Mouse (Mus musculus) neural tube, embryonic 12.5 days (tissue): ENCODE results near the gene Nckap1l. TPM values are rescaled to one million over a fixed set of nuclear protein-coding genes. Genes with fewer than 3 reads are reported as not detected.

Experiments
- ATAC-seq: fragments of 200-750 bp; cut with Nextera tagmentation; 2 replicates; pipeline ENCODE4 v1.8.0; 2017; ENCODE audit warnings: low read depth, mild to moderate bottlenecking, moderate TSS enrichment, moderate library complexity; ENCODE audit not compliant: low FRiP score
- H3K27ac ChIP-seq: fragments of 300-500 bp; sonication (generic); 2 replicates; pipeline ENCODE4 v1.5.1; 2016
- H3K27me3 ChIP-seq: fragments of 300-500 bp; sonication (generic); replicated peaks from 2 replicates; pipeline ENCODE4 v1.6.1; 2016; ENCODE audit warnings: mild to moderate bottlenecking
- H3K36me3 ChIP-seq: fragments of 300-500 bp; sonication (generic); 2 replicates; pipeline ENCODE4 v1.6.1; 2016; ENCODE audit warnings: mild to moderate bottlenecking
- H3K4me1 ChIP-seq: fragments of 300-500 bp; sonication (generic); 2 replicates; pipeline ENCODE4 v1.6.1; 2016
- H3K4me2 ChIP-seq: fragments of 300-500 bp; sonication (generic); replicated peaks from 2 replicates; pipeline ENCODE4 v1.6.1; 2016; ENCODE audit warnings: mild to moderate bottlenecking
- H3K4me3 ChIP-seq: fragments of 300-500 bp; sonication (generic); 2 replicates; pipeline ENCODE4 v1.5.1; 2016
- H3K9ac ChIP-seq: fragments of 300-500 bp; sonication (generic); 2 replicates; pipeline ENCODE4 v1.6.1; 2016; ENCODE audit warnings: mild to moderate bottlenecking
- H3K9me3 ChIP-seq: fragments of 300-500 bp; sonication (generic); 2 replicates; pipeline ENCODE4 v1.6.1; 2016; ENCODE audit warnings: mild to moderate bottlenecking
- WGBS: fragments of 180-500 bp; shearing (Covaris S2); methylation state at CpG from one replicate; pipeline ENCODE4 v1.1.7; 2016; 5-methylcytosine and 5-hydroxymethylcytosine counted together
- polyA plus RNA-seq: library from polyadenylated mRNA; unstranded; fragments of >200 nt; fragmentation: Nextera tagmentation; extraction: Ambion mirVana; gene quantifications from 2 replicates; pipeline ENCODE4 v1.2.1, GENCODE M21; 2016

Gene Nckap1l
- polyA plus RNA-seq, 1 experiment from 2014 or later: 1.8 TPM

GRCm38 (mm10) chr15:103503251-103503600 is 49.6 kb downstream of the Nckap1l start:
- H3K27me3 ChIP-seq: peaks cover 4% of the 10 kb centered on the region
- peak overlapping the region; percentile 78 for H3K9ac ChIP-seq
- no peaks in the 10 kb centered on the region for H3K9me3 ChIP-seq
- H3K4me2 ChIP-seq: peak overlapping the region; percentile 96
- 1% methylated on average over 15 of the region's 15 CpGs for WGBS
- H3K4me1 ChIP-seq: peaks cover 28% of the 10 kb centered on the region
- ATAC-seq: peak; percentile 73; the same call in 1 of the 2 replicates
- peak overlapping the region; percentile 66 for H3K4me3 ChIP-seq
- no peaks in the 10 kb centered on the region for H3K36me3 ChIP-seq
- H3K27ac ChIP-seq: peak overlapping the region; percentile 59

DNA sequence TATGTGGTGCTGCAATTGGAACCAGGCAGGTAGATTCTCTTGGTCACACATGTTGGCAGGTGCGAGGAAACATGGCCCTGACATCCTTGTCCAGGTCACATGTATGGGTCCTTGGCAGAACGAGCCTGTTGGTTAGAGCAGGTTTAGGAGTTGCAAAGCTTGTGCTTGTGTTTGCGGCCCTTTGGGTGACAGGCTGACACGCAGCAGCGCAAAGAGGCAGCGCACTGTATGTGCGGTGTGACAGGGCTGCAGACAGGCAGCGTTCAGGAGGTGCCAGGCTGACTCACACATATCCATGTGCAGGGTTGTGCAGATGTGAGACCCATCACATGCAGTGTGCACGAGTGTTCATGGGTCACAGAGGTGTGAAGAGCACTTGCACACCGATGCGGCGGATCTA is 50.1 kb downstream of the Nckap1l start:
- peak; percentile 33 for ATAC-seq
- Histone ChIP-seq H3K4me2 (peak overlapping the region; percentile 96), H3K4me1 (peaks cover 25% of the 10 kb centered on the region), H3K9me3 (no peaks in the 10 kb centered on the region), H3K36me3 (no peaks in the 10 kb centered on the region), H3K4me3 (peak overlapping the region; percentile 66), H3K9ac (peak overlapping the region; percentile 78), H3K27ac (peak overlapping the region; percentile 59; the same call in 1 of the 2 replicates), H3K27me3 (peaks cover 4% of the 10 kb centered on the region)
- 50% methylated on average over 12 of the region's 12 CpGs for WGBS

GRCm38 (mm10) chr15:103509317-103509716 is 55.7 kb downstream of the Nckap1l start:
- Histone ChIP-seq H3K27ac (no peak overlapping the region), H3K9me3 (no peaks in the 10 kb centered on the region), H3K27me3 (no peaks in the 10 kb centered on the region), H3K9ac (no peak overlapping the region), H3K4me1 (peaks cover 24% of the 10 kb centered on the region), H3K4me3 (no peak overlapping the region), H3K36me3 (no peaks in the 10 kb centered on the region), H3K4me2 (no peak overlapping the region)
- no peak for ATAC-seq
- 61% methylated on average over 3 of the region's 3 CpGs for WGBS

GRCm38 (mm10) chr15:103511652-103512051 is 58.1 kb downstream of the Nckap1l start:
- 58% methylated on average over 1 of the region's 1 CpGs for WGBS
- Histone ChIP-seq H3K4me1 (peaks cover 25% of the 10 kb centered on the region), H3K4me3 (no peak overlapping the region)

DNA sequence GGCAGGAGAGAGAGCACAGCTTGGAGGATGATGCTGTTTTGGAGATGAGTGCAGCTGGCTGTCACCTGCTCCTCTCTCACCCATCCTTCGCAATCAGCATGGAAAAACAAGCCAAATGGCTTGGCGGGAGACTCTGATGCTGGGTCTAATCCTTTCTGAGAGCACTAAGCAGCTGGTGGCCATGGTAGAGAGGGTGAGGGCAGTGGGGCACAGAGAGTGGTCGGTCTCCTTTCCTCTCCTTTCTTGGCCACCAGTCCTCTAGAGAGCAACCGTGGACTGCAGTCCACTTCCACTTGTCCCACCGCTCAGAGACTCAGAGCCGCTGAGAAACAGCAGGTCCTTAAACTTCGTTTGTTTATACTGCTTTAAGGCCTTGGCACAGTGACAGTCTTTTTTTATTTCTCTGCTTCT is 60.0 kb downstream of the Nckap1l start:
- WGBS: 7% methylated on average over 7 of the region's 7 CpGs
- Histone ChIP-seq H3K9ac (no peak overlapping the region; the same call in 1 of the 2 replicates), H3K36me3 (no peaks in the 10 kb centered on the region), H3K4me2 (peak overlapping the region; percentile 58), H3K27ac (no peak overlapping the region), H3K9me3 (no peaks in the 10 kb centered on the region), H3K27me3 (no peaks in the 10 kb centered on the region), H3K4me1 (peaks cover 31% of the 10 kb centered on the region), H3K4me3 (no peak overlapping the region)
- ATAC-seq: peak; percentile 55

More at GRCm38 (mm10) chr15:103511652-103512051, 58.1 kb downstream of the Nckap1l start:
- Histone ChIP-seq H3K4me2 (no peak overlapping the region), H3K36me3 (no peaks in the 10 kb centered on the region), H3K27me3 (no peaks in the 10 kb centered on the region), H3K9ac (no peak overlapping the region), H3K9me3 (no peaks in the 10 kb centered on the region), H3K27ac (no peak overlapping the region)
- no peak for ATAC-seq

- H3K4me2 ChIP-seq: peak overlapping the region; percentile 58
- peaks cover 36% of the 10 kb centered on the region for H3K4me1 ChIP-seq
- 4% methylated on average over 10 of the region's 10 CpGs for WGBS
- peak; percentile 91 for ATAC-seq
- H3K4me3 ChIP-seq: peak overlapping the region; percentile 15; the same call in 1 of the 2 replicates
- H3K9me3 ChIP-seq: no peaks in the 10 kb centered on the region
- H3K27ac ChIP-seq: no peak overlapping the region
- H3K27me3 ChIP-seq: no peaks in the 10 kb centered on the region
- H3K36me3 ChIP-seq: no peaks in the 10 kb centered on the region
- H3K9ac ChIP-seq: peak overlapping the region; percentile 35; the same call in 1 of the 2 replicates
These were observed 60.5 kb downstream of the Nckap1l start for GRCm38 (mm10) chr15:103514119-103514518.

- Histone ChIP-seq H3K27me3 (no peaks in the 10 kb centered on the region), H3K36me3 (no peaks in the 10 kb centered on the region), H3K27ac (no peak overlapping the region), H3K4me3 (no peak overlapping the region), H3K4me1 (peaks cover 40% of the 10 kb centered on the region), H3K9ac (peak overlapping the region; percentile 38; the same call in 1 of the 2 replicates), H3K9me3 (no peaks in the 10 kb centered on the region), H3K4me2 (peak overlapping the region; percentile 58)
- ATAC-seq: no peak
- whole genome bisulfite sequencing: 46% methylated on average over 3 of the region's 3 CpGs
These were observed 61.3 kb downstream of the Nckap1l start for GRCm38 (mm10) chr15:103514914-103515313.

DNA sequence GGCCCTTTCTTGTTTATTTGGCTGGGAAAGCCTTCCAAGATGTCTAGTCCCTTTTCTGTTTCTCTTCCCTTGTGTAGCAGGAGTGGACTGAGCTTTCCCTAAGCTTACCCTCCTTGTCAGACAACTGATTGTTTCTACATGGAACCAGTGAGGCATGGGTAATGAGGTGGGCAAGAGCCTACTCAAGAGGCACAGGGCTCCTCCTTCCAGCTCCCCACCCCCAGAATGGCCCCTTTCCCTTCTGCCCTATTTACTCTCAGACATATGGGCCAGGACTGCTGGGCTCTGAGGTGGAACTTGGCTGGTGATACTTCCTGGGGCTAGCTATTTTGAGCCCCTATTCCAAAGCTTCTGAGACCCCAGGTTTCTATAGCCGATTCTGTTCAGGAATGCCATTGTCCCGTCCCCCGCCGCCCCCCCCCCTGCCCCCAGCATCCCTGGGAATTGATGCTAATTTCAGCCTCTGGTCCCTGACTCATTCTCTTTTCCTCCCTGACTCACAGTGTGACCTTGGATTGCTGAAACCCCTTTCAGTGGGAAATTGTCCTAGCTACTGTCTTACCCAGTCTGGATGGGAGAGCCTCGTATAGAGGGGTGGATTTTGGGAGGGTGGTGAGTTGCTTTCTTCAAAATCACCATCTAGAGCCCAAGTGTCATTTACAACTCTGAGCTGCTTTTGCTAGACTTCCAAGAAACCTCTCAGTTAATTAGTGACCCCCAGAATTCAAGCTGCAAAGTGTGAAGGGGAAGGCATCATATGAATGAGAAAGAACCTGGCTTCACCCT is 65.2 kb downstream of the Nckap1l start:
- Histone ChIP-seq H3K27me3 (no peaks in the 10 kb centered on the region), H3K4me1 (peaks cover 55% of the 10 kb centered on the region), H3K9me3 (no peaks in the 10 kb centered on the region), H3K27ac (peak overlapping the region; percentile 89), H3K9ac (no peak overlapping the region), H3K4me2 (peak overlapping the region; percentile 38), H3K36me3 (peaks cover 10% of the 10 kb centered on the region), H3K4me3 (no peak overlapping the region)
- ATAC-seq: peak; percentile 59
- WGBS: 2% methylated on average over 5 of the region's 5 CpGs

GRCm38 (mm10) chr15:103519386-103520378 is 66.1 kb downstream of the Nckap1l start:
- Histone ChIP-seq H3K27ac (peak overlapping the region; percentile 89), H3K9ac (no peak overlapping the region), H3K4me3 (no peak overlapping the region), H3K36me3 (peaks cover 18% of the 10 kb centered on the region), H3K4me2 (peak overlapping the region; percentile 38), H3K4me1 (peaks cover 52% of the 10 kb centered on the region), H3K9me3 (no peaks in the 10 kb centered on the region), H3K27me3 (no peaks in the 10 kb centered on the region)
- ATAC-seq: peak; percentile 81
- 12% methylated on average over 4 of the region's 4 CpGs for WGBS

DNA sequence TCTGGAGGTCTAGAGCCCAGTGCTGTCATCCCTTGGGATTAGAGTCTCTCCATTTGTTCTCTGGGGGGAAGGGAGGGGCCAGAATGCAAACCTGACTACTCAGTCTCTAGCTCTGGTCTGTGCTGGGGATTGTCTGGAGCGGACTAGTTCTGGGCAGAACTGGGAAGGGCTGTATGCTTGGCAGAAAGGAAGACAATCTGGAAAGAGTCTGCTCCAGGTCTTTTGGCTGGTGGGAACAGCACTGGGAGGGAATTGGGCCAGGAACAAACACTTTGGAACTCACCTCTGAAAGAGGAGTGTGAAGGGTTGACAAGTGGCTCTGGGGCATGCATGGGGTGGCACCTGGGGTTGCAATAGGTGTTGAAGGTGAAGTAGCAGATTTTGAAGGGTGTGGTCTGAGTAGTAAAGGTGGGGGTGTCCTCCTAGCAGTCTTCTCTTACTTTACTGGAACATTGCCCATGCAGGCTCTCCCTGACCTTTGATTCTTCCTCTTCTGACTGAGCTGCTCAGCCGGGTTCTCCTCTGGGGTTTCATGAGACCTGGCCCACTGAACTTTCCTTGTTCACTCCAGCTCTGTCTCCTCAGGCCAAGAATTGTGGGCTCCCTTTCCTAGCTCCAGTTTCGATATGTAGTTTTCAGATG is 69.0 kb downstream of the Nckap1l start:
- peaks cover 42% of the 10 kb centered on the region for H3K36me3 ChIP-seq
- no peak for ATAC-seq
- no peak overlapping the region for H3K4me2 ChIP-seq
- H3K4me3 ChIP-seq: no peak overlapping the region
- 63% methylated on average over 3 of the region's 3 CpGs for WGBS
- no peaks in the 10 kb centered on the region for H3K9me3 ChIP-seq
- no peaks in the 10 kb centered on the region for H3K27me3 ChIP-seq
- H3K4me1 ChIP-seq: peaks cover 40% of the 10 kb centered on the region
- H3K27ac ChIP-seq: no peak overlapping the region
- H3K9ac ChIP-seq: no peak overlapping the region

DNA sequence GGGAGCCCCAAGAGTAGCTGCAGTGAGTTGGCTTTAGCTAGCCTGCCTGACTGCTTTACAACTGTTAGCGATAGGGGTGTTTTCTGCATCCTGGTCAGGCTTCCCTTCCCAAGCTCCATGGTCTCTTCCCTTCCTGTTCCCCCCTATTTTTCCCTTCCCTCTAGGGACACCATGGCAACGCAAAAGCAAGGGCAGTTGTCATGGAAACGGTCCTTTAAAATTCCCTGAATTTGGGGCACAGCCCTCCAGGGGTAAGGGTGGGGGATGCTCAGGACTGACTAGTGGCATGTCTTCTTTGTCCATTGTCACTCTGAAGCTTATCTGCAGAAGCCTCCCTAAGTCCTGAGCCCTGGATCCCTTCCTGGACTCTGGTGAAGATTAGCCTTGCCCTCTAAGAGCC is 69.6 kb downstream of the Nckap1l start:
- ATAC-seq: no peak
- H3K9ac ChIP-seq: no peak overlapping the region
- H3K4me2 ChIP-seq: no peak overlapping the region
- peaks cover 48% of the 10 kb centered on the region for H3K36me3 ChIP-seq
- H3K9me3 ChIP-seq: no peaks in the 10 kb centered on the region
- H3K4me3 ChIP-seq: no peak overlapping the region
- H3K27me3 ChIP-seq: no peaks in the 10 kb centered on the region
- no peak overlapping the region for H3K27ac ChIP-seq
- H3K4me1 ChIP-seq: peaks cover 40% of the 10 kb centered on the region
- 35% methylated on average over 3 of the region's 3 CpGs for WGBS
